Mouse (Mus musculus) G1E (cell line): ENCODE measurements around the gene Tymp. TPM values are rescaled to one million over a fixed set of nuclear protein-coding genes. Genes with fewer than 3 reads are reported as not detected.

Experiments
- ATAC-seq: 2 replicates; pipeline ENCODE4 v1.8.0; 2016; ENCODE audit warnings: mild to moderate bottlenecking; ENCODE audit not compliant: insufficient number of reproducible peaks, poor library complexity, low FRiP score, severe bottlenecking; ENCODE audit errors: extremely low read depth
- DNase-seq: peaks from one replicate; pipeline ENCODE4 v3.0.0; 2012; ENCODE audit warnings: low spot score
- H3K27me3 ChIP-seq: 2 replicates; pipeline ENCODE4 v1.6.1; 2012; ENCODE audit warnings: mild to moderate bottlenecking, low read length, inconsistent platforms; ENCODE audit not compliant: insufficient read depth
- H3K36me3 ChIP-seq: replicated peaks from 2 replicates; pipeline ENCODE3; 2012; ENCODE audit warnings: mild to moderate bottlenecking, inconsistent platforms
- H3K4me1 ChIP-seq: 2 replicates; pipeline ENCODE4 v1.6.1; 2012; ENCODE audit warnings: low read depth, low read length, inconsistent platforms, mixed read lengths; ENCODE audit not compliant: insufficient read depth
- H3K4me3 ChIP-seq: 2 replicates; pipeline ENCODE4 v1.5.1; 2012; ENCODE audit warnings: low read depth, mild to moderate bottlenecking, inconsistent platforms, low read length, moderate library complexity, mixed read lengths
- H3K9me3 ChIP-seq: replicated peaks from 2 replicates; pipeline ENCODE4 v1.6.1; 2012; ENCODE audit warnings: inconsistent platforms
- CTCF ChIP-seq: IDR thresholded peaks from 2 replicates; pipeline ENCODE4 v1.5.1; 2012; ENCODE audit warnings: low read depth, low read length, inconsistent platforms, mixed read lengths
- GATA1 ChIP-seq: IDR thresholded peaks from 2 replicates; pipeline ENCODE4 v1.6.1; 2012; ENCODE audit warnings: borderline replicate concordance, low read length, inconsistent platforms, mixed read lengths
- GATA2 ChIP-seq: IDR thresholded peaks from 2 replicates; pipeline ENCODE4 v1.6.1; 2012; ENCODE audit warnings: low read depth, low read length, inconsistent platforms, borderline replicate concordance
- POLR2AphosphoS5 ChIP-seq: IDR thresholded peaks from 2 replicates; pipeline ENCODE4 v1.6.1; 2012; ENCODE audit warnings: low read depth, low read length, inconsistent platforms; ENCODE audit not compliant: insufficient replicate concordance
- TAL1 ChIP-seq: conservative IDR thresholded peaks from 2 replicates; pipeline ENCODE4 v1.6.1; 2012; ENCODE audit warnings: low read depth, low read length, inconsistent platforms, mixed read lengths
- polyA plus RNA-seq: library from polyadenylated mRNA; stranded (reverse); fragments of >175 nt; gene quantifications from 2 replicates; pipeline ENCODE4 v1.2.3, GENCODE M21; 2012
- total RNA-seq, 2 experiments: library from RNA; stranded (forward) in 1 of 2; stranded (reverse) in 1 of 2; fragments of 200-1000 nt in 1 of 2; fragments of >200 nt in 1 of 2; fragmentation: Nextera tagmentation in 1 of 2; gene quantifications; 2 replicates each; pipeline ENCODE4 v1.2.3; 2014 to 2017

Tymp gene
- total and polyA plus RNA-seq, 3 experiments: 0.27 to 0.69 TPM; not detected in 1

GRCm38 (mm10) chr15:89377362-89377761 lies 523 bp upstream of the Tymp start:
- Histone ChIP-seq H3K4me1 (peaks cover 25% of the 10 kb centered on the region), H3K4me3 (no peak overlapping the region), H3K27me3 (peaks cover 8% of the 10 kb centered on the region; the same call in 1 of the 2 replicates), H3K36me3 (peaks cover 19% of the 10 kb centered on the region), H3K9me3 (peaks cover 20% of the 10 kb centered on the region)
- DNase-seq (no peak), ATAC-seq (no peak)
- TF ChIP-seq CTCF (no peak), GATA1 (no peak), TAL1 (no peak), POLR2AphosphoS5 (no peak), GATA2 (no peak)

DNA sequence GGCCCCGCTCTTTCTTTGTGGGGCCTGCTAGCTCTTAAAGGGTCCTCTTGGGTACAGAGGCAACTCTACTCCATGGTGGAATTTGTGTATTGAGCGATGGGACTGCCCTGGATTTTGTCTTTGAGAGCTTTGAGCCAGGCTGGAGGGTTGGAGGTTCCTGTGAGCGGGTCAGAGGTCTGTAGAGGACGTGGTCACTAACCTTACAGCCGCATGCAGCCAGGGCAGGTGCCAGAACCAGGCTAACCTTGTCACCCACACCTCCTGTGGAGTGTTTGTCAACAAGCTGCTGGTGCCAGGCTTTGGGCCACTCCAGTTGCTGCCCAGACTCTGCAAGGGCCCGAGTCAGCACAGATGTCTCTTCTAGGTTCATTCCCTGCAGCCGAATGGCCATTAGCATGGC lies 799 bp downstream of the Tymp start:
- peaks cover 32% of the 10 kb centered on the region for H3K36me3 ChIP-seq
- ATAC-seq (no peak), DNase-seq (no peak)
- H3K4me1 ChIP-seq: peaks cover 38% of the 10 kb centered on the region
- H3K9me3 ChIP-seq: peaks cover 20% of the 10 kb centered on the region
- peaks cover 8% of the 10 kb centered on the region; the same call in 1 of the 2 replicates for H3K27me3 ChIP-seq
- TF ChIP-seq POLR2AphosphoS5 (no peak), GATA2 (no peak), GATA1 (no peak), CTCF (no peak)
- no peak overlapping the region for H3K4me3 ChIP-seq

- H3K4me1 ChIP-seq: peaks cover 49% of the 10 kb centered on the region
- no peak for TF ChIP-seq POLR2AphosphoS5
- no peak for TF ChIP-seq GATA1
- TF ChIP-seq TAL1: no peak
- no peak for TF ChIP-seq GATA2
- TF ChIP-seq CTCF: no peak
Measured at GRCm38 (mm10) chr15:89374801-89375534, 1.9 kb downstream of the Tymp start.

DNA sequence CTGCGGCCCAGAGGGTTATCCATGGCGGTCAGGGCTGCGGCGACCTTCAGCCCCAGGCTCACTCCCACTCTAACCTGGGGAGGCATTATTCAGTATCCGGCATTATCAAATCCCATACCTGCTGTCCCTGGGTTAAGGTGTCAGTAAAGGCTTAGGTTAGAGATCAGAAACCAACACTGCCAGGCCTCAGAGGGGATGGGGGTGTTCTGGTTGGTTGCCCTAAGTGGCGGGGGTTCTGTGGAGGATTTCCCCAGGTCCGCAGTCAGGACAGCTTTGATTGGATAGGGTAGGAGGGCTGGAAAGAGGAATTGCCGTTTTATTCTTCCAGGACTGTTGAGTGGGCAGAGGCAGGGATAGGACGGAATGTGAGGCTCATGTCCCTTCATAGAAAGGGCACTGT lies 2.5 kb downstream of the Tymp start:
- H3K4me3 ChIP-seq: peak overlapping the region; percentile 86
- peaks cover 55% of the 10 kb centered on the region for H3K4me1 ChIP-seq
- ATAC-seq (no peak), DNase-seq (no peak)
- TF ChIP-seq TAL1: no peak
- TF ChIP-seq POLR2AphosphoS5: no peak
- TF ChIP-seq CTCF: no peak
- no peak for TF ChIP-seq GATA2
- no peak for TF ChIP-seq GATA1
- peaks cover 49% of the 10 kb centered on the region for H3K36me3 ChIP-seq
- peaks cover 6% of the 10 kb centered on the region; the same call in 1 of the 2 replicates for H3K27me3 ChIP-seq
- peaks cover 20% of the 10 kb centered on the region for H3K9me3 ChIP-seq

More at GRCm38 (mm10) chr15:89374801-89375534, 1.9 kb downstream of the Tymp start:
- peak overlapping the region; percentile 86; the same call in 1 of the 2 replicates for H3K4me3 ChIP-seq
- peaks cover 20% of the 10 kb centered on the region for H3K9me3 ChIP-seq
- ATAC-seq (no peak), DNase-seq (no peak)
- H3K36me3 ChIP-seq: peaks cover 43% of the 10 kb centered on the region
- H3K27me3 ChIP-seq: peaks cover 8% of the 10 kb centered on the region; the same call in 1 of the 2 replicates

DNA sequence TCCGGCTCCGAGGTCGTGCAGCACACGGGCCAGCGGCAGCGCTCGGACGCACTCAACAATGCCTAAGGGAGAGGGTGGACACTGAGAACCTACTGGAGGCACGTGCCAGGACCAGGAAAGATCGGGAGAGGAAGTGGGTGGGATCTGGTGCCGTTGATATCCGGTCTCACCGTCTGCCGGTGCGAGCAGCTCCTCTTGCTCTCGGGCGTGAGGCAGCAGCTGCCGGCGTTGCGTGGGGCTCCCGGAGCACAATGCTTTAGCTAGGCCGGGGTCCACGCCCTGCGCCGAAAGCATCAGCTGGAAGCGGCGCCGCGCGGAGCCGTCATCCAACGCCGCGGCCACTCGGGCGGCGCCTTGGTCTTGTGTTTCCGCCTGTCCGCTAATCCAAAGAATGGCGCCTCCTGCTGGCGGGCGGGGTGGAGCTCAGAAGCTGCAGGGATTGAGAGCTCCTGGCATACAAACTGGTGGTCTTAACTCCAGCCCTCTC lies 3.0 kb downstream of the Tymp start, which contains the start of gene Sco2:
Gene Sco2, minus strand, starts transcription at position 85 of the 487 bp plus-strand sequence.
- peak; percentile 65 for ATAC-seq
- H3K27me3 ChIP-seq: peaks cover 1% of the 10 kb centered on the region; the same call in 1 of the 2 replicates
- H3K4me1 ChIP-seq: peaks cover 57% of the 10 kb centered on the region
- DNase-seq: peak; percentile 86
- H3K36me3 ChIP-seq: peaks cover 54% of the 10 kb centered on the region
- peaks cover 16% of the 10 kb centered on the region for H3K9me3 ChIP-seq
- H3K4me3 ChIP-seq: peak within 1 kb of the TSS; percentile 86
- TF ChIP-seq TAL1: no peak
- peak; percentile 72; the same call in 1 of the 2 replicates for TF ChIP-seq CTCF
- TF ChIP-seq GATA2: no peak
- no peak for TF ChIP-seq GATA1
- 0 out of 2 replicates have a peak, but pooled peaks have one; percentile 77 for TF ChIP-seq POLR2AphosphoS5

DNA sequence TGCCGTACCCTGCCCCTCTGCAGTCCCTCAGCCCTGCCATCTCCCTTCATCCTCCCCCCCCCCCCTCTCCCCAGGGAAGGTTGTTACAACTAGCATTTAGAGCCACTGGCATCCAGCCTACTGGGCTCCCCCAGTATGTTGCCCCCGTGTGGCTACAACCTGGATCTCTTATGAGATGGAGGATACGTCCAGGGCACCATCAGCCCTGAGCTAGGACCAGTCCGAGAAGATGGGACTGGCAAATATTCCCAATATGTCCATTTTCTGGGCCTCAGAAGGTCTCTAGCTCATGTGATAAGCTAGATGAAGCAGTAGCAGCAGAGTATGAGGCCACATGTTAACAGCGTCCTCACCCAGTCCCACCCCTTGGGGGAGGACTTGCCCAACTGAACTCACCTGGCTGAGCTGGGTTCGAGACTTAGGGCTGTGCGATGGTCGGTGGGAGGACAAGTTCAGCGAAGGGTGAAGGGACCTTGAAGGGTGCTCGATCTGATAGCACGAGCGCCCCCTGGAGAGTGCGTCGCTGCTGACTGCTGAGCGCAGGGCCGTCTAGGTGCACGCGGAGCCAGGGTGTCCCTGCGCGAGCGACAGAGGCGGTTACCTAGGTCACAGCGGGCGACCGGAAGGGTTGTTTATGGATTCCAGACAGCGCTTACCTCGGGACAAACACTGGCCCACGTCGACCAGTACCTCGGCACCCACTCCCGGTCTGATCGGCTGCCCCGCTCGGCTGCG lies 3.6 kb downstream of the Tymp start:
- peaks cover 10% of the 10 kb centered on the region for H3K9me3 ChIP-seq
- ATAC-seq (peak; percentile 75), DNase-seq (peak; percentile 89)
- TF ChIP-seq POLR2AphosphoS5 (no peak; the same call in 1 of the 2 replicates), GATA2 (no peak), GATA1 (no peak), CTCF (peak; percentile 30; the same call in 1 of the 2 replicates), TAL1 (no peak)
- H3K27me3 ChIP-seq: no peaks in the 10 kb centered on the region; the same call in 1 of the 2 replicates
- H3K4me3 ChIP-seq: peak overlapping the region; percentile 86
- H3K36me3 ChIP-seq: peaks cover 60% of the 10 kb centered on the region
- H3K4me1 ChIP-seq: peaks cover 57% of the 10 kb centered on the region
